Comparison of ENCODE assay signal across 15 mouse cellular contexts in genomic region chr19:15910987-15911386, GRCm38 (mm10). TPM values are rescaled to one million over a fixed set of nuclear protein-coding genes. Genes with fewer than 3 reads are reported as not detected.
DNase-seq lines count a peak whose midpoint lies in the region; ATAC-seq lines count a peak whose summit lies in the region.
"Had no signal": no experiment of that assay in that cellular context is flagged by ENCODE, and none has a peak within 500 bp of the region (broad histone marks: within the 10 kb centered on the region; RNA-seq: fewer than 3 reads in every experiment).

No protein-coding gene starts in this region.

- ATAC-seq in heart, embryonic 14.5 days (ENCODE audit: insufficient number of reproducible peaks, insufficient read depth, low FRiP score, low read depth) = peak; percentile 57; the same call in 1 of the 2 replicates
- no peak for ATAC-seq in intestine, embryonic 16.5 days
- ATAC-seq: CD4-positive, CD25-positive, alpha-beta regulatory T cell, adult 4 months; forebrain, embryonic 14.5 days had no signal

- peaks cover 2 to 13% of the 10 kb centered on the region in 2 experiments; a peak in 3 of 4 replicates for H3K4me1 ChIP-seq in heart, embryonic 14.5 days (ENCODE audit: control insufficient read depth in 2 of 2, insufficient read depth in 2 of 2, low read length in 2 of 2)
- no peaks in the 10 kb centered on the region for H3K4me1 ChIP-seq in intestine, embryonic 16.5 days (ENCODE audit: control insufficient read depth, insufficient read depth, low read length)
- H3K4me1 ChIP-seq: hindbrain, embryonic 15.5 days had no signal

- no peak overlapping the region for H3K4me2 ChIP-seq in heart, embryonic 14.5 days (ENCODE audit: low read length)
- H3K4me2 ChIP-seq in intestine, embryonic 16.5 days (ENCODE audit: low read depth, low read length) = no peak overlapping the region
- H3K4me2 ChIP-seq: hindbrain, embryonic 15.5 days had no signal

- H3K4me3 ChIP-seq in heart, embryonic 14.5 days (ENCODE audit: control insufficient read depth in 1 of 2, insufficient read depth in 1 of 2, low read depth in 1 of 2, low read length in 2 of 2) = no peak overlapping the region
- no peak overlapping the region for H3K4me3 ChIP-seq in intestine, embryonic 16.5 days (ENCODE audit: low read length)
- H3K4me3 ChIP-seq: hindbrain, embryonic 15.5 days had no signal

- WGBS in heart, embryonic 14.5 days = 55% methylated on average over 3 of the region's 3 CpGs
- WGBS in intestine, embryonic 16.5 days = 84% methylated on average over 3 of the region's 3 CpGs

- no peaks in the 10 kb centered on the region for H3K9me3 ChIP-seq in heart, embryonic 14.5 days (ENCODE audit: control insufficient read depth, low read length)
- H3K9me3 ChIP-seq in intestine, embryonic 16.5 days (ENCODE audit: control insufficient read depth, low read length) = no peaks in the 10 kb centered on the region
- H3K9me3 ChIP-seq: hindbrain, embryonic 15.5 days had no signal

- DNase-seq in kidney, adult 18-20 months = peak; percentile 16
- DNase-seq in kidney, postnatal 14 days = no peak
- DNase-seq in ovary, postnatal 36 days (ENCODE audit: low spot score) = peak; percentile 19
- DNase-seq in ovary, postnatal 10 days (ENCODE audit: low spot score) = no peak
- no peak for DNase-seq in left cerebral cortex, postnatal 25 days (ENCODE audit: low spot score in 2 of 2)
- DNase-seq: adrenal gland, adult 2 months; gastrocnemius, postnatal 10 days; right cerebral cortex, postnatal 14 days; thymus, postnatal 14 days had no signal

- intact Hi-C loops in left cerebral cortex, postnatal 25 days (cut with DNase I) = no loop called here

- H3K9ac ChIP-seq in heart, embryonic 14.5 days (ENCODE audit: low read length) = no peak overlapping the region
- no peak overlapping the region for H3K9ac ChIP-seq in intestine, embryonic 16.5 days (ENCODE audit: low read depth, low read length)
- H3K9ac ChIP-seq: hindbrain, embryonic 15.5 days; liver, embryonic 14.5 days had no signal

- H3K36me3 ChIP-seq in heart, embryonic 14.5 days (ENCODE audit: control insufficient read depth, insufficient read depth, low read length) = peaks cover 74% of the 10 kb centered on the region
- H3K36me3 ChIP-seq in intestine, embryonic 16.5 days (ENCODE audit: control insufficient read depth, insufficient read depth, low read length) = peaks cover 7% of the 10 kb centered on the region; the same call in 1 of the 2 replicates

- no peak overlapping the region for H3K27ac ChIP-seq in heart, embryonic 14.5 days (replicated peaks in 1 of 2; ENCODE audit: control insufficient read depth in 1 of 2, insufficient read depth in 1 of 2, low read depth in 2 of 2, low read length in 2 of 2)
- no peak overlapping the region for H3K27ac ChIP-seq in intestine, embryonic 16.5 days (ENCODE audit: low read length)
- H3K27ac ChIP-seq: hindbrain, embryonic 15.5 days; liver, embryonic 14.5 days had no signal

- H3K27me3 ChIP-seq in heart, embryonic 14.5 days (ENCODE audit: control insufficient read depth, insufficient read depth, low read length) = no peaks in the 10 kb centered on the region
- no peaks in the 10 kb centered on the region for H3K27me3 ChIP-seq in intestine, embryonic 16.5 days (replicated peaks; ENCODE audit: control insufficient read depth, insufficient read depth, low read length)
- H3K27me3 ChIP-seq: hindbrain, embryonic 15.5 days had no signal

RNA-seq across cellular contexts. Expression of gene Psat1, which starts 36.1 kb away (rescaled TPM):
- 61.0 and 78.5 TPM in 2 replicates for polyA plus RNA-seq in heart, embryonic 14.5 days (2014; fragmentation: Nextera tagmentation; extraction: Ambion mirVana)
- polyA plus RNA-seq in intestine, embryonic 16.5 days (2015; fragmentation: Nextera tagmentation; extraction: Ambion mirVana) = 65.1 and 73.5 TPM in 2 replicates
- 100 to 1,000 TPM; 110 to 116 TPM for total RNA-seq in left cerebral cortex, postnatal 25 days (2021)

Comparison
In these comparisons a context has a peak if more than half of its experiments do, and no peak if none do; other contexts are left out.
1. DNase-seq: peak in kidney, adult 18-20 months (single experiment) and ovary, postnatal 36 days (single experiment); none in kidney, postnatal 14 days (single experiment), ovary, postnatal 10 days (single experiment) and left cerebral cortex, postnatal 25 days (0 of 2).